Mouse (Mus musculus): ENCODE results near the gene Mthfr. TPM values are rescaled to one million over a fixed set of nuclear protein-coding genes. Genes with fewer than 3 reads are reported as not detected.

The Mthfr gene
- polyA plus RNA-seq, 1 experiment from 2014 or later = 4.5 TPM

DNA sequence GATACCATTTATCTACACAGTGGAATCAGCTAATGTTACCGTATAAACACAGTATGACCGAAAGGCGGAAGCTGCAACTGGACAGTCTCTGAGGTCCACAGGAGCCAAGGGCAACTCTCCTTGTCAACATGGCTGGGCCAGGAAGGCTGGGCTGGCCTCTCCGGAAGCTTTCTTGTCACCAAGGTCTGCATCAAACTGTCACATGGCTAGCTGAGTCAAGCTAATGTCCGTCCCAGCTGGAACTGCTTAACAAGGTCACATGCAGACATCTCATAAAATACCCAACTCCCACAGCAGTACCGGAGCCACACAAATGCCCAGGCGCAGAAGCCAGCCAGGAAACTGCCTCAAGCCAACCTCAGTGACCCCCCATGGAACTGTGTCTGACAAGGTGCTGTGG lies 34.5 kb upstream of the Mthfr start:
- 84% methylated on average over 7 of the region's 7 CpGs for WGBS (ENCODE audit: insufficient replicate concordance)
- Histone ChIP-seq H3K36me3 (replicated peaks; ENCODE audit: insufficient read depth, low read length) (peaks cover 33% of the 10 kb centered on the region), H3K9ac (replicated peaks) (no peak overlapping the region), H3K4me1 (ENCODE audit: insufficient read depth) (no peaks in the 10 kb centered on the region), H3K27me3 (ENCODE audit: insufficient read depth, low read length) (no peaks in the 10 kb centered on the region), H3K4me3 (ENCODE audit: low read depth, low read length) (no peak overlapping the region), H3K9me3 (ENCODE audit: low read length) (no peaks in the 10 kb centered on the region), H3K27ac (ENCODE audit: low read depth) (no peak overlapping the region), H3K4me2 (ENCODE audit: low read depth, low read length) (no peak overlapping the region)
- TF ChIP-seq CTCF (IDR thresholded peaks at IDR 0.05; ENCODE audit: low read depth) = no peak
- no peak for TF ChIP-seq EP300 (IDR thresholded peaks at IDR 0.05; ENCODE audit: low read depth)
- DNase-seq (no peak), ATAC-seq (no peak)

DNA sequence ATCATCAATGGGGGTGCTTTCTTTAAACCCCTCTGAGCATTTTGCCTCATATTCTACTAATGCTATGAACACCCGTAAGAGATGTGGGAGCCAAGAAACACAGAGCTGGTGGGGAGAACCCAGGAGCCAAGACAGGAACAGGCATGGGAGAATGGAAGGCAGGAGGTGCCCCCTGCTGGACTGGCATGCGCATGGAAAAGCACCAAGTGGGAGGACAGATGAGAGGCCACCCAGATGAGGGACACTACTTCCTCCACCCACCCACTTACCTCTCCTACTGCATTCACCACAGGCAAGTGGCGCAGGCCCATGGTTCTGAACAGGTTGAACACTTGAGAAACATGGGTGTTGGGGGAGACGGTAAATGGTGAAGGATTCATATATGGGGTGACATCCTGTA lies 30.5 kb upstream of the Mthfr start:
- no peak overlapping the region for H3K9ac ChIP-seq (replicated peaks)
- WGBS (ENCODE audit: insufficient replicate concordance) = 78% methylated on average over 4 of the region's 4 CpGs
- H3K4me2 ChIP-seq (ENCODE audit: low read depth, low read length) = no peak overlapping the region
- no peak for TF ChIP-seq EP300 (IDR thresholded peaks at IDR 0.05; ENCODE audit: low read depth)
- TF ChIP-seq CTCF (IDR thresholded peaks at IDR 0.05; ENCODE audit: low read depth) = peak; percentile 67
- DNase-seq (peak; percentile 36), ATAC-seq (no peak)
- no peaks in the 10 kb centered on the region for H3K4me1 ChIP-seq (ENCODE audit: insufficient read depth)
- no peak overlapping the region for H3K27ac ChIP-seq (ENCODE audit: low read depth)
- no peaks in the 10 kb centered on the region for H3K27me3 ChIP-seq (ENCODE audit: insufficient read depth, low read length)
- H3K36me3 ChIP-seq (replicated peaks; ENCODE audit: insufficient read depth, low read length) = peaks cover 65% of the 10 kb centered on the region
- H3K9me3 ChIP-seq (ENCODE audit: low read length) = no peaks in the 10 kb centered on the region
- no peak overlapping the region for H3K4me3 ChIP-seq (ENCODE audit: low read depth, low read length)

DNA sequence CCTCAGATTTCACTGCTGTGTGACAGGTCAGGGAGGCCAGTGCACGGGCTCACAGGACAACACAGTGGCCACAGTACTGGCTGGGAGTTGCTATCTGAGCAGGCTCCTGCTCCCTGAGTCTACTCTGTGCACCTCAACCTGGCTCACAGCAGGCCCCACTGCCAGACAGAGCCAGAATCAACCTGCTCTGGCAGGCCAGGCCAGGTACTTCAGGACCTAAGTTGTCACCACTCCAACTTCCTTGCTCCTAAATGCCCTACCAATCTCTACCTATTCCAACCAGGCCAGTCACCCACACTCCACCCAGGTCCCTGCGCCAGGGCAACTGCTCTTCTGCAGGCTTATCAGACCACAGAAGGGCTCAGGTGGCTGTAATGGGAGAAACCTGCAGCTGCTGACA lies 29.2 kb upstream of the Mthfr start:
- no peaks in the 10 kb centered on the region for H3K4me1 ChIP-seq (ENCODE audit: insufficient read depth)
- H3K36me3 ChIP-seq (replicated peaks; ENCODE audit: insufficient read depth, low read length) = peaks cover 76% of the 10 kb centered on the region
- no peak overlapping the region for H3K4me3 ChIP-seq (ENCODE audit: low read depth, low read length)
- H3K9me3 ChIP-seq (ENCODE audit: low read length) = no peaks in the 10 kb centered on the region
- no peak overlapping the region for H3K9ac ChIP-seq (replicated peaks)
- no peak overlapping the region for H3K4me2 ChIP-seq (ENCODE audit: low read depth, low read length)
- TF ChIP-seq EP300 (IDR thresholded peaks at IDR 0.05; ENCODE audit: low read depth) = no peak
- no peak for TF ChIP-seq CTCF (IDR thresholded peaks at IDR 0.05; ENCODE audit: low read depth)
- H3K27ac ChIP-seq (ENCODE audit: low read depth) = no peak overlapping the region
- 93% methylated on average over 2 of the region's 2 CpGs for WGBS (ENCODE audit: insufficient replicate concordance)
- H3K27me3 ChIP-seq (ENCODE audit: insufficient read depth, low read length) = no peaks in the 10 kb centered on the region
- DNase-seq = no peak
- ATAC-seq = no peak

DNA sequence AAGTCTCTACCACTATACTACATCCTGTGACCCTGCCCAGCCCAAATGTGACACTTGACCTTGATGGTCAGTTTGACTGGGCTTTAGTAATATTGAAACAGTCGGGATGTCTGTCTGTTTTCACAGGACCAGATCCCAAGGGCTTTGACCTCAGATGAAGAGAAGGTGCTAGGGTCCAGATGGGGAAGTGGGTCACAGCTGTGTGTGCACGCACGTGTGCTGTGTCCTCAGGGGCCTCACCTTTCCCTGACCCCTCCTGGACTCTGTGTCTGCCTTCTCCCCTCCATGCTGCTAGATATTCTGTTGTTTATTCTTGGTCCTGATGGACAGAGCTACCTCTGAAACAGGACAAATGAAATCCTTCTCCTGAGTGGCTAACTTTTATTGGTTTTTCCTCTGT lies 27.5 kb upstream of the Mthfr start:
- Histone ChIP-seq H3K9ac (replicated peaks) (no peak overlapping the region), H3K4me3 (ENCODE audit: low read depth, low read length) (no peak overlapping the region), H3K4me1 (ENCODE audit: insufficient read depth) (no peaks in the 10 kb centered on the region), H3K27ac (ENCODE audit: low read depth) (no peak overlapping the region), H3K4me2 (ENCODE audit: low read depth, low read length) (no peak overlapping the region), H3K27me3 (ENCODE audit: insufficient read depth, low read length) (no peaks in the 10 kb centered on the region), H3K36me3 (replicated peaks; ENCODE audit: insufficient read depth, low read length) (peaks cover 74% of the 10 kb centered on the region), H3K9me3 (ENCODE audit: low read length) (no peaks in the 10 kb centered on the region)
- 68% methylated on average over 3 of the region's 3 CpGs for WGBS (ENCODE audit: insufficient replicate concordance)
- DNase-seq (no peak), ATAC-seq (no peak)
- TF ChIP-seq CTCF (IDR thresholded peaks at IDR 0.05; ENCODE audit: low read depth) = no peak
- TF ChIP-seq EP300 (IDR thresholded peaks at IDR 0.05; ENCODE audit: low read depth) = no peak

DNA sequence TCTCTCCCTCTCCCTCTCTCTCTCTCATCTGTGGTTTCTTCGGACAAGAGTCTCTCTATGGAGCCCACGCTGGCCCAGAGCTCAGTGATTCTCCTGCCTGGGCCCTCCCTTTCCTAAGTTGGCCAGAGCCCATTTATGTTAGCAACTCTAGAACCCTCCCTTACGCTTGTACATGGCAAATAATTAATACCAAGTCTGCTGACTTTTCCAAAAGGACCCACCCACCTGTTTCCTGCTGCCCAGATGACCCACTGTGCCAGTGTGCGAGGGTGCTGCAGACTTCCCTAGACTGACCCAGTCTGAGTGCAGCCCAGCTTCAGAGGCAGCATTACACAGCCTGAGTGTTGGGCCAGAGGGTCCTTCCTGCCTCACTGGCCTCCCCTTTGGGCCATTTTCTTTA lies 26.7 kb upstream of the Mthfr start:
- H3K27me3 ChIP-seq (ENCODE audit: insufficient read depth, low read length) = no peaks in the 10 kb centered on the region
- no peak for TF ChIP-seq EP300 (IDR thresholded peaks at IDR 0.05; ENCODE audit: low read depth)
- no peak for TF ChIP-seq CTCF (IDR thresholded peaks at IDR 0.05; ENCODE audit: low read depth)
- H3K9me3 ChIP-seq (ENCODE audit: low read length) = no peaks in the 10 kb centered on the region
- ATAC-seq = no peak
- no peak overlapping the region for H3K4me3 ChIP-seq (ENCODE audit: low read depth, low read length)
- H3K4me2 ChIP-seq (ENCODE audit: low read depth, low read length) = no peak overlapping the region
- no peaks in the 10 kb centered on the region for H3K4me1 ChIP-seq (ENCODE audit: insufficient read depth)
- no peak overlapping the region for H3K27ac ChIP-seq (ENCODE audit: low read depth)
- peaks cover 76% of the 10 kb centered on the region for H3K36me3 ChIP-seq (replicated peaks; ENCODE audit: insufficient read depth, low read length)
- no peak for DNase-seq
- WGBS (ENCODE audit: insufficient replicate concordance) = 82% methylated on average over 4 of the region's 4 CpGs
- no peak overlapping the region for H3K9ac ChIP-seq (replicated peaks)

GRCm38 (mm10) chr4:148015418-148015817 lies 23.5 kb upstream of the Mthfr start:
- WGBS (ENCODE audit: insufficient replicate concordance) = 82% methylated on average over 10 of the region's 10 CpGs
- Histone ChIP-seq H3K27me3 (ENCODE audit: insufficient read depth, low read length) (no peaks in the 10 kb centered on the region), H3K4me2 (ENCODE audit: low read depth, low read length) (no peak overlapping the region), H3K4me1 (ENCODE audit: insufficient read depth) (no peaks in the 10 kb centered on the region), H3K4me3 (ENCODE audit: low read depth, low read length) (no peak overlapping the region), H3K9me3 (ENCODE audit: low read length) (no peaks in the 10 kb centered on the region), H3K36me3 (replicated peaks; ENCODE audit: insufficient read depth, low read length) (peaks cover 65% of the 10 kb centered on the region), H3K27ac (ENCODE audit: low read depth) (no peak overlapping the region), H3K9ac (replicated peaks) (no peak overlapping the region)
- no peak for DNase-seq
- TF ChIP-seq CTCF (IDR thresholded peaks at IDR 0.05; ENCODE audit: low read depth) (peak; percentile 51), EP300 (IDR thresholded peaks at IDR 0.05; ENCODE audit: low read depth) (no peak)
- no peak for ATAC-seq

DNA sequence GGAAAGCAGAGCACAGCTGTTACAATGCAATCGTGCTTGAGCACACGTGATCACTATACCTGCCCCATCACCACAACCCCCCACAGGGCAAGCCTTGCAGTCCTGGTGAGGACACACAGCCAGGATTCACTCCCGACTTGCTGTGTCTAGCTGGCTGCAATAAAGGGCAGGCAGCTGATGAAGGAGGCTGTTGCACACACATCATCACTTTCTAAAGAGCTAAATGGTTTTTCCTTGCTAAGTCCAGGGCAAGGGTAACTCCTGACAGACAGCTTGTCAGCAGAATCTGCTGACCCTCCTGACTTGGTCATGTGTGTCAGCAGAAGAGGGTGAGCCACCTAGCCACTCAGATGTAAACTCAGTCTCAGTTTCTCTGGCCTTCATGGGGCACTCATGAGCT lies 21.9 kb upstream of the Mthfr start:
- H3K4me2 ChIP-seq (ENCODE audit: low read depth, low read length) = no peak overlapping the region
- H3K9ac ChIP-seq (replicated peaks) = no peak overlapping the region
- TF ChIP-seq CTCF (IDR thresholded peaks at IDR 0.05; ENCODE audit: low read depth) = no peak
- TF ChIP-seq EP300 (IDR thresholded peaks at IDR 0.05; ENCODE audit: low read depth) = no peak
- peaks cover 53% of the 10 kb centered on the region for H3K36me3 ChIP-seq (replicated peaks; ENCODE audit: insufficient read depth, low read length)
- no peak overlapping the region for H3K4me3 ChIP-seq (ENCODE audit: low read depth, low read length)
- no peak for DNase-seq
- no peak overlapping the region for H3K27ac ChIP-seq (ENCODE audit: low read depth)
- no peaks in the 10 kb centered on the region for H3K27me3 ChIP-seq (ENCODE audit: insufficient read depth, low read length)
- 65% methylated on average over 3 of the region's 3 CpGs for WGBS (ENCODE audit: insufficient replicate concordance)
- H3K4me1 ChIP-seq (ENCODE audit: insufficient read depth) = no peaks in the 10 kb centered on the region
- no peak for ATAC-seq
- no peaks in the 10 kb centered on the region for H3K9me3 ChIP-seq (ENCODE audit: low read length)

Measured in liver, postnatal 0 days (tissue).